Mouse (Mus musculus): ENCODE results near the gene Gys1. TPM values are rescaled to one million over a fixed set of nuclear protein-coding genes. Genes with fewer than 3 reads are reported as not detected.
A peak's percentile ranks its signal among the peaks of the same experiment; 100 is the strongest.

The Gys1 gene
- polyA plus RNA-seq, 1 experiment from 2014 or later, result 25.1 TPM

GRCm38 (mm10) chr7:45406157-45407156, 28.2 kb upstream of the Gys1 start:
- Histone ChIP-seq H3K36me3 (no peaks in the 10 kb centered on the region), H3K4me1 (replicated peaks) (peaks cover 8% of the 10 kb centered on the region; the same call in 1 of the 2 replicates), H3K9ac (no peak overlapping the region), H3K27me3 (peaks cover 68% of the 10 kb centered on the region), H3K27ac (replicated peaks) (no peak overlapping the region), H3K4me2 (peak overlapping the region; percentile 51), H3K9me3 (no peaks in the 10 kb centered on the region), H3K4me3 (peak overlapping the region; percentile 29)
- WGBS, result 2% methylated on average over 105 of the region's 114 CpGs
- ATAC-seq (ENCODE audit: low FRiP score, low read depth), result no peak

GRCm38 (mm10) chr7:45407836-45408235, 26.8 kb upstream of the Gys1 start:
- Histone ChIP-seq H3K9me3 (no peaks in the 10 kb centered on the region), H3K4me3 (no peak overlapping the region), H3K36me3 (no peaks in the 10 kb centered on the region), H3K27ac (replicated peaks) (no peak overlapping the region), H3K4me1 (replicated peaks) (peaks cover 8% of the 10 kb centered on the region; the same call in 1 of the 2 replicates), H3K4me2 (no peak overlapping the region), H3K27me3 (peaks cover 77% of the 10 kb centered on the region), H3K9ac (no peak overlapping the region)
- 84% methylated on average over 10 of the region's 10 CpGs for WGBS
- no peak for ATAC-seq (ENCODE audit: low FRiP score, low read depth)

GRCm38 (mm10) chr7:45408351-45408750, 26.3 kb upstream of the Gys1 start:
- ATAC-seq (ENCODE audit: low FRiP score, low read depth), result no peak
- no peaks in the 10 kb centered on the region for H3K36me3 ChIP-seq

GRCm38 (mm10) chr7:45408949-45409348, 25.7 kb upstream of the Gys1 start:
- Histone ChIP-seq H3K9ac (no peak overlapping the region), H3K9me3 (no peaks in the 10 kb centered on the region), H3K27me3 (peaks cover 89% of the 10 kb centered on the region), H3K36me3 (no peaks in the 10 kb centered on the region), H3K4me1 (replicated peaks) (peaks cover 18% of the 10 kb centered on the region), H3K27ac (replicated peaks) (no peak overlapping the region), H3K4me2 (no peak overlapping the region), H3K4me3 (no peak overlapping the region)
- WGBS, result 88% methylated on average over 17 of the region's 17 CpGs
- ATAC-seq (ENCODE audit: low FRiP score, low read depth), result no peak

More at GRCm38 (mm10) chr7:45408351-45408750, 26.3 kb upstream of the Gys1 start:
- H3K4me3 ChIP-seq, result no peak overlapping the region
- 75% methylated on average over 7 of the region's 7 CpGs for WGBS
- no peak overlapping the region for H3K27ac ChIP-seq (replicated peaks)
- H3K4me2 ChIP-seq, result no peak overlapping the region
- peaks cover 12% of the 10 kb centered on the region for H3K4me1 ChIP-seq (replicated peaks)
- H3K27me3 ChIP-seq, result peaks cover 83% of the 10 kb centered on the region
- no peak overlapping the region for H3K9ac ChIP-seq
- no peaks in the 10 kb centered on the region for H3K9me3 ChIP-seq

GRCm38 (mm10) chr7:45409497-45410163, 25.0 kb upstream of the Gys1 start:
- WGBS, result 89% methylated on average over 8 of the region's 8 CpGs
- ATAC-seq (ENCODE audit: low FRiP score, low read depth), result no peak
- peaks cover 23% of the 10 kb centered on the region for H3K4me1 ChIP-seq (replicated peaks)

GRCm38 (mm10) chr7:45412421-45412820, 22.2 kb upstream of the Gys1 start:
- H3K4me1 ChIP-seq (replicated peaks), result peaks cover 18% of the 10 kb centered on the region
- no peaks in the 10 kb centered on the region for H3K9me3 ChIP-seq
- no peak for ATAC-seq (ENCODE audit: low FRiP score, low read depth)
- H3K4me2 ChIP-seq, result no peak overlapping the region
- H3K9ac ChIP-seq, result no peak overlapping the region
- H3K27me3 ChIP-seq, result peaks cover 96% of the 10 kb centered on the region
- no peak overlapping the region for H3K27ac ChIP-seq (replicated peaks)
- WGBS, result 90% methylated on average over 2 of the region's 2 CpGs
- no peak overlapping the region for H3K4me3 ChIP-seq
- H3K36me3 ChIP-seq, result no peaks in the 10 kb centered on the region

More at GRCm38 (mm10) chr7:45409497-45410163, 25.0 kb upstream of the Gys1 start:
- Histone ChIP-seq H3K4me3 (no peak overlapping the region), H3K27me3 (peaks cover 95% of the 10 kb centered on the region), H3K36me3 (no peaks in the 10 kb centered on the region), H3K9ac (no peak overlapping the region), H3K9me3 (no peaks in the 10 kb centered on the region), H3K4me2 (no peak overlapping the region), H3K27ac (replicated peaks) (no peak overlapping the region)

GRCm38 (mm10) chr7:45413113-45413863, 21.4 kb upstream of the Gys1 start, which contains the start of gene Ntf5:
Gene Ntf5 (plus strand): TSS chr7:45413695.
- H3K27ac ChIP-seq (replicated peaks), result no peak within 1 kb of the TSS
- 4% methylated on average over 34 of the region's 45 CpGs for WGBS
- H3K9ac ChIP-seq, result peak within 1 kb of the TSS; percentile 43
- no peaks in the 10 kb centered on the region for H3K9me3 ChIP-seq
- ATAC-seq (ENCODE audit: low FRiP score, low read depth), result peak; percentile 30
- no peaks in the 10 kb centered on the region for H3K36me3 ChIP-seq
- H3K4me2 ChIP-seq, result peak within 1 kb of the TSS; percentile 85
- peak within 1 kb of the TSS; percentile 49 for H3K4me3 ChIP-seq
- peaks cover 96% of the 10 kb centered on the region for H3K27me3 ChIP-seq
- H3K4me1 ChIP-seq (replicated peaks), result peaks cover 18% of the 10 kb centered on the region

- H3K27me3 ChIP-seq, result peaks cover 96% of the 10 kb centered on the region
- WGBS, result 2% methylated on average over 26 of the region's 27 CpGs
- ATAC-seq (ENCODE audit: low FRiP score, low read depth), result peak; percentile 29; the same call in 1 of the 2 replicates
These were observed 20.5 kb upstream of the Gys1 start for GRCm38 (mm10) chr7:45413864-45414739.

GRCm38 (mm10) chr7:45414740-45415224, 19.9 kb upstream of the Gys1 start:
- Histone ChIP-seq H3K27ac (replicated peaks) (no peak overlapping the region), H3K4me2 (no peak overlapping the region), H3K9me3 (no peaks in the 10 kb centered on the region), H3K4me1 (replicated peaks) (peaks cover 18% of the 10 kb centered on the region), H3K36me3 (no peaks in the 10 kb centered on the region), H3K4me3 (no peak overlapping the region), H3K9ac (no peak overlapping the region), H3K27me3 (peaks cover 96% of the 10 kb centered on the region)
- no peak for ATAC-seq (ENCODE audit: low FRiP score, low read depth)
- 43% methylated on average over 12 of the region's 12 CpGs for WGBS

More at GRCm38 (mm10) chr7:45413864-45414739, 20.5 kb upstream of the Gys1 start:
- peak overlapping the region; percentile 49 for H3K4me3 ChIP-seq
- no peaks in the 10 kb centered on the region for H3K9me3 ChIP-seq
- peak overlapping the region; percentile 43 for H3K9ac ChIP-seq
- no peaks in the 10 kb centered on the region for H3K36me3 ChIP-seq
- peaks cover 18% of the 10 kb centered on the region for H3K4me1 ChIP-seq (replicated peaks)
- no peak overlapping the region for H3K27ac ChIP-seq (replicated peaks)
- H3K4me2 ChIP-seq, result peak overlapping the region; percentile 85

GRCm38 (mm10) chr7:45415636-45416035, 19.0 kb upstream of the Gys1 start:
- H3K4me2 ChIP-seq, result peak overlapping the region; percentile 26
- peaks cover 18% of the 10 kb centered on the region for H3K4me1 ChIP-seq (replicated peaks)
- H3K9me3 ChIP-seq, result no peaks in the 10 kb centered on the region
- WGBS, result 12% methylated on average over 37 of the region's 37 CpGs
- H3K4me3 ChIP-seq, result peak overlapping the region; percentile 16
- peaks cover 96% of the 10 kb centered on the region for H3K27me3 ChIP-seq
- no peak overlapping the region for H3K27ac ChIP-seq (replicated peaks)
- no peaks in the 10 kb centered on the region for H3K36me3 ChIP-seq
- no peak overlapping the region for H3K9ac ChIP-seq
- ATAC-seq (ENCODE audit: low FRiP score, low read depth), result no peak
